Mouse (Mus musculus) T-helper 2 cell (primary cell): ENCODE results near the gene S1pr5.
"Not testable (repeated sequence)": the region's sequence is repeated elsewhere in the genome, so short reads cannot be mapped to it uniquely, and the experiment has no call there.

Experiments
- in situ Hi-C: fragments of 300-600 bp; cut with MboI, MseI; formaldehyde crosslinking; loops from one replicate; pipeline ENCODE4 v1.15.1; 2025; ENCODE audit warnings: high pct_unique_total_duplicates

Gene S1pr5

GRCm38 (mm10) chr9:21210821-21211220 is 37.4 kb downstream of the S1pr5 start:
- in situ Hi-C loops: loop anchor here (5.0 kb wide), 1 partner anchor 34 kb away; no protein-coding TSS in a partner anchor

DNA sequence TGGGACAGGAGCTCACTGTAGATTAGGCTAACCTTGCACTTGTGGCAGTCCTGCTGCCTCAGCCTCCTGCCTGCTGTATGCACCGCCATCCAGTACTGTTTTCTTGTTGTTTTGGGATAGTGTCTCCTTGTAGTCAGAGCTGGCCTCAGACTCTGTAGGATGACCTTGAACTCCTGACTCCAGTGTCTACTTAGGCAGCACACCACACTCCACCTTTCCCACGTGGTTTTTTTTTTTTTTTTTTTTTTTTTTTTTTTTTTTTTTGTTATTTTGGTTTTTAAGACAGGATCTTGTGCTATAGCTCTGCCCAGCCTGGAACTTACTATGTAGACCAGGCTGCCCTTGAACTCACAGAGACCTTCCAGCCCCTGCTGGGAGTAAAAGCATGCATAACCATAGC is 39.6 kb downstream of the S1pr5 start:
- in situ Hi-C loops: no loop called here

DNA sequence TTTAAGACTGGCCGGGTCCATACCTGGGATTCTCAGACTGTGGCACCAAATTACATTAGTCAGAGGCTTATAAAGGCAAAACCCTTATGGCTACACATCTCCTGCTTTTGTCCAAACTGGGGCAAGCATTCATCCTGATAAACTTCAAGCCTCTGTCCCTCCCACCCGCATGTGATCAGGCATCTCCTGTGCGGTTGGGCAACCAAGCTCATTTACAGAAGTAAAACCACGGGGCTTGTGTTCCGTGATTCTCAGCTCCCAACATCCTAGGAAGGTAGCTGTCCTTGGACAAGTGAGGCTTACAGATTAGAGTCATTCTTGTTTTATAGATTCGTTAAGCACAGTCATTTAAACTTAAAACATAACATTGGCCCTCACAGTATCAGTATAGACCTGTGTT is 41.4 kb downstream of the S1pr5 start:
- in situ Hi-C loops: no loop called here

DNA sequence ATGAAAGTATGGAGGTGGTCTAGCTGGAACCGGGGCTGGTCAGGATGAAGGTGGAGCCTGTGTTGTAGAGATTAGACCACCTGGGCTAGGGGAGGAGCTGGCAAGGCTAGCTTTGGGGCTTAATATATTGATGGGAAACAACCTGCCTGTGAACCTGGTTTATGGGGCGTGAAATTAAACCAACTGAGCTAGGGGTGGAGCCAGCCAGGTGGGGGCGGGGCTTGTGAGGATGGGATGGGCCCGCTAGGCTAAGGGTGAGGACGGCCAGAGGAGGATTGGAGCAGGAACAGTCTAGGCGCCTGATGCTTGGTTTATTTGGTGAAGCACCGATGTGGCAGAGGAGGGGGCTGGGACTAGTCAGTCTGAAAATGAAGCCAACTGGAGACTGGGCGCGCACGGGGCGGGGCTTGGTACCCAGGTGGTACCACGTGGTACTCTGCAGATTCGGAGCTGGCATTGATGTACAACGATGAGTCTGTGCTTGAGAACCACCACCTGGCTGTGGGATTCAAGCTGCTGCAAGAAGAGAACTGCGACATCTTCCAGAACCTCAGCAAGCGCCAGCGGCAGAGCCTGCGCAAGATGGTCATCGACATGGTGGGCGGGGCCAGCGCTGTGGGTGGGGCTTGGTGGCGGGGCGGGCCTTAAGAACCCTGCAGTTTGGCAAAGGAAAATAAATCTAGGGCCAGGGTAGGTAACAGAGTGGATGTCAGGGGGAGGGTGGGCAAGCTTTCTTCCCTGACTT is 43.5 kb downstream of the S1pr5 start:
- in situ Hi-C loops: no loop called here

DNA sequence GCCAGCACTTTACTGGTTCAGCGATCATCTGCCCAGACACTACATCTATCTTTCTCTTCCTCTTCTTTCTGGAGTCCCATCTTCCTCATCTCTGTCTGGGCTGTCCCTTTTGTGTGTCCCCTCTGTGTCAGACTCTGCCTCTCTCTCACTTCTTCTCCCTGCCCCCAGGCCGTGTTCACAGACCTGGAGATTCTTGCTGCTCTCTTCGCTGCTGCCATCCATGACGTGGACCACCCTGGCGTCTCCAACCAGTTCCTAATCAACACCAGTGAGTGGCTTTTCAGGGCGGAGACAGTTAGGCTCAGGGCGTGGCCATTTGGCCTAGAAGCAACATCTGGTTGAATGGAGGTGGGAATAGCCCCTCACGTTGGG is 44.1 kb downstream of the S1pr5 start:
- in situ Hi-C loops: no loop called here

GRCm38 (mm10) chr9:21198960-21199359 is 49.3 kb downstream of the S1pr5 start:
- in situ Hi-C loops: no loop called here

GRCm38 (mm10) chr9:21197981-21198380 is 50.3 kb downstream of the S1pr5 start:
- in situ Hi-C loops: no loop called here

- in situ Hi-C loops: no loop called here
Measured at GRCm38 (mm10) chr9:21196521-21197433, 51.5 kb downstream of the S1pr5 start.

DNA sequence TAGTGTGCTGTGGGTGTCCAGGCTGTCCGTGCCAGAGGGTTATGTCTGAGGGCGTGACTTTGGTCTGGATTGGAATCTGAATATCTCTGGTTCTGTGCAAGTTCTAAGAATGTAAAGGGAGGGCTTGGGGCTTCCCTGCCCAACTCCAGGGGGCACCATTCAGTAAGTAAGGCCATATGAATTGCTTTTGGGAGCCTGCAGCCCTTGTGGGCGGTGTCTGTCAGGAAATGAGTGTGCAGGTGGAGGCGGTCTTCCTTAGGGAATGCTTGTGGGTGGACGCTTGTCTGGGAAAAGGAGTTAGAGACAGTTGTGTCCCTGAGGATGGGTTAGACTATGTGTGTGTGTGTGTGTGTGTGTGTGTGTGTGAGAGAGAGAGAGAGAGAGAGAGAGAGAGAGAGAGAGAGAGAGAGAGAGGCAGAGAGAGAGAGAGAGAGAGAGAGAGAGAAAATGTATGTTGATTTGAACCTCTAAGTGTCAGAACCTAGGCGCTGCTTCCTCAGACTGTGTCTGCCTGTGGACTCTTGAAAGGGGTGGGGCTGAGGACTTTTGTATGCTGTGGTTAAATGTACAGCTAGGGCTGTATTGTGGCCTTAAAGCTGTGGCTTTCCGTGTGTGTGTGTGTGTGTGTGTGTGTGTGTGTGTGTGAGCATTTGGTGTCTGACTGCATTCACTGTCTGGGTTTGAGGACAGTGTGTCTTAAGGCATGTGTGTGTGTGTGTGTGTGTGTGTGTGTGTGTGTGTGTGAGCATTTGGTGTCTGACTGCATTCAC is 52.3 kb downstream of the S1pr5 start:
- in situ Hi-C loops: not testable (repeated sequence)

GRCm38 (mm10) chr9:21194787-21195493 is 53.3 kb downstream of the S1pr5 start:
- in situ Hi-C loops: no loop called here

DNA sequence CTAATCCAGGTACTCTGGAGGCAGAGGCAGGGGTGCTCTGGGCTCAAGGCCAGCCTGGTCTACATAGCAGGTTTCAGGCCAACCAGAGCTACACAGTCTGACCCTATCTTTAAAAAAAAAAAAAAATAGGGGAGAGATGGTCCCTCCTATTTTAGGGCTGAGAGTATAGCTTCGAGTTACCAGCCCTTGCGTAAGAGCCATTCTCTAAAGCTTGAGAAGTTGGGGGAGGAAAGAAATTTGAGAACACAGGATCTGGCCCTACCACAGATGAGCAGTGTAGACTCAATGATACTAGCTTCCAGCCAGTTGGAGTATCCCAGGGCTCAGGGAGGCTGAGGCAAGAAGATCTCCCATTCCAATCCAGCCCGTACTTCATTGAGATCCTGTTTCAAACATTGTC is 54.5 kb downstream of the S1pr5 start:
- in situ Hi-C loops: no loop called here
